Mouse (Mus musculus) hindbrain, postnatal 0 days (tissue): Measurements from ENCODE around the gene Tph1. TPM values are rescaled to one million over a fixed set of nuclear protein-coding genes. Genes with fewer than 3 reads are reported as not detected.

ENCODE experiments used
- ATAC-seq: fragments of 200-750 bp; cut with Nextera tagmentation; 2 replicates; pipeline ENCODE4 v1.8.0; 2017; ENCODE audit warnings: mild to moderate bottlenecking, moderate TSS enrichment, moderate library complexity
- DNase-seq: peaks from one replicate; pipeline ENCODE4 v3.0.0-alpha.2; 2015; ENCODE audit warnings: low spot score
- H3K27ac ChIP-seq: fragments of 300-500 bp; sonication (generic); 2 replicates; pipeline ENCODE4 v1.5.1; 2014; ENCODE audit warnings: mild to moderate bottlenecking
- H3K27me3 ChIP-seq: fragments of 300-500 bp; sonication (generic); 2 replicates; pipeline ENCODE4 v1.6.1; 2014; ENCODE audit warnings: low read length, mixed read lengths; ENCODE audit not compliant: insufficient read depth
- H3K36me3 ChIP-seq: fragments of 300-500 bp; sonication (generic); 2 replicates; pipeline ENCODE4 v1.6.1; 2014; ENCODE audit warnings: low read length, mixed read lengths; ENCODE audit not compliant: insufficient read depth
- H3K4me1 ChIP-seq: fragments of 300-500 bp; sonication (generic); 2 replicates; pipeline ENCODE4 v1.6.1; 2014; ENCODE audit warnings: antibody characterized with exemption, low read length, mixed read lengths; ENCODE audit not compliant: insufficient read depth
- H3K4me2 ChIP-seq: fragments of 300-500 bp; sonication (generic); 2 replicates; pipeline ENCODE4 v1.6.1; 2014; ENCODE audit warnings: low read depth, mild to moderate bottlenecking, low read length, moderate library complexity, mixed read lengths
- H3K4me3 ChIP-seq: fragments of 300-500 bp; sonication (generic); 2 replicates; pipeline ENCODE4 v1.5.1; 2014; ENCODE audit warnings: low read length
- H3K9ac ChIP-seq: fragments of 300-500 bp; sonication (generic); replicated peaks from 2 replicates; pipeline ENCODE4 v1.6.1; 2014; ENCODE audit warnings: mild to moderate bottlenecking, low read length, moderate library complexity, mixed read lengths
- H3K9me3 ChIP-seq: fragments of 300-500 bp; sonication (generic); 2 replicates; pipeline ENCODE4 v1.6.1; 2016; ENCODE audit warnings: low read length, mixed read lengths
- CTCF ChIP-seq: IDR thresholded peaks from 2 replicates; pipeline ENCODE4 v1.5.1; 2016; ENCODE audit warnings: antibody characterized with exemption, control low read depth, low read depth
- WGBS: fragments of 180-500 bp; shearing (Covaris S2); extraction: QIAGEN DNeasy Blood & Tissue Kit; methylation state at CpG from one replicate; pipeline ENCODE4 v1.1.7; 2014; 5-methylcytosine and 5-hydroxymethylcytosine counted together
- polyA plus RNA-seq: library from polyadenylated mRNA; unstranded; fragments of >200 nt; fragmentation: Nextera tagmentation; extraction: Ambion mirVana; gene quantifications from 2 replicates; pipeline ENCODE4 v1.2.1, GENCODE M21; 2015
- total RNA-seq: library from RNA; depleted of rRNA; stranded (reverse); fragments of >200 nt; gene quantifications from 2 replicates; pipeline ENCODE4 v1.2.3, GENCODE M21; 2014; rRNA removed

Tph1 gene
- total RNA-seq: 0.73 and 1.0 TPM in 2 replicates
- polyA plus RNA-seq: 0.73 and 0.98 TPM in 2 replicates

DNA sequence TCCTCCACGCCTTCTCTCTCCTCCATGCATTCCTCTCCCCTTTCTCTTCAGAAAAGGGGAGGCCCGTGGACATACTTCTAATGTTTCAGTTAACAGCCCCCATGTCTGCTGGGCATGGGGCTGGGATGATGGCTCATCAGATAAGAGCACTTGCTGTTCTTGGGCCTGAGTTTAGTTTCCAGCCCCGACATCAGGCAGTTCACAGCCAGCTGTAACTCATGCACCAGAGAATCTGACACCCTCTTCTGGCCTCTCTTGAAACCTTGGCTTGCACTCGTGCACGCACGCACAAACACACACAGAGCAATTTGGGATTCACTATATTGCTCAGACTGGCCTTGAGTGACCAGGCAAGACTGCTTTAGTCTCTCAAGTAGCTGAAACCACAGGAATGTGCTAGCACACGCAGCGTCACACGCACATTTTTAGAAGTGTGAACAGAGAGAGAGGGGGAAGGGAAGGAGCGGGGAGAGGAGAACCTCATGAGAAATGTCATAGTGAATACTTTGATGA lies at the start of gene Tph1:
Gene Tph1, minus strand, starts transcription at position 378 of the 513 bp plus-strand sequence.
- no peak for ATAC-seq
- WGBS: 62% methylated on average over 10 of the region's 10 CpGs

GRCm38 (mm10) chr7:46720460-46720859 lies 48.1 kb upstream of the Tph1 start:
- Histone ChIP-seq H3K9me3 (no peaks in the 10 kb centered on the region), H3K4me1 (peaks cover 8% of the 10 kb centered on the region; the same call in 1 of the 2 replicates), H3K27me3 (no peaks in the 10 kb centered on the region), H3K9ac (no peak overlapping the region), H3K4me2 (no peak overlapping the region), H3K27ac (no peak overlapping the region), H3K36me3 (no peaks in the 10 kb centered on the region), H3K4me3 (no peak overlapping the region)
- ATAC-seq (peak; percentile 39; the same call in 1 of the 2 replicates), DNase-seq (peak; percentile 50)
- 59% methylated on average over 9 of the region's 9 CpGs for WGBS
- no peak for TF ChIP-seq CTCF

More for the DNA sequence above, at the start of gene Tph1:
- Histone ChIP-seq H3K36me3 (no peaks in the 10 kb centered on the region), H3K27me3 (no peaks in the 10 kb centered on the region), H3K9me3 (no peaks in the 10 kb centered on the region), H3K4me2 (no peak within 1 kb of the TSS), H3K9ac (no peak within 1 kb of the TSS), H3K4me1 (peaks cover 2% of the 10 kb centered on the region; the same call in 1 of the 2 replicates), H3K27ac (no peak within 1 kb of the TSS), H3K4me3 (no peak within 1 kb of the TSS)
- no peak for TF ChIP-seq CTCF
- no peak for DNase-seq

DNA sequence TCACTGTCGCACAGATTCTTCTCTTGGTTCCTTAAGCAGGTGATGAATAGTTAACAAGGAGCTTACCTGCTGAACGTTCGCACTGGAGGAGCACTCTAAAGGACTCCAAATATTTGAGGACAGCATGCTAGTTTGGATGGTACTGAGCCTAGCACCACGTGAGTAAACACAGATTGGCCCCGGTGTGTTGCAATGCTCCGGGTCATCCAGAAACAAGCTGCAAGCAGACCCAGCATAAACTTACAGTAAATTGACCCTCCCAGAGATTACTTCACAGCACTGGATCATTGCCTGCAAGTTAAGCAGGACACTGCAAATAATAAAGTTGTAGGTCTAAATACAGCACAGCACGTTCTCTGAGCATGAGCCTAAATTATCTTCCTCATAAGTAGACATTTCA lies 47.2 kb upstream of the Tph1 start:
- Histone ChIP-seq H3K27me3 (no peaks in the 10 kb centered on the region), H3K4me1 (peaks cover 8% of the 10 kb centered on the region; the same call in 1 of the 2 replicates), H3K9ac (no peak overlapping the region), H3K9me3 (no peaks in the 10 kb centered on the region), H3K4me2 (no peak overlapping the region), H3K27ac (peak overlapping the region; percentile 66; the same call in 1 of the 2 replicates), H3K4me3 (no peak overlapping the region), H3K36me3 (no peaks in the 10 kb centered on the region)
- ATAC-seq (no peak), DNase-seq (no peak)
- 59% methylated on average over 7 of the region's 7 CpGs for WGBS
- TF ChIP-seq CTCF: no peak

DNA sequence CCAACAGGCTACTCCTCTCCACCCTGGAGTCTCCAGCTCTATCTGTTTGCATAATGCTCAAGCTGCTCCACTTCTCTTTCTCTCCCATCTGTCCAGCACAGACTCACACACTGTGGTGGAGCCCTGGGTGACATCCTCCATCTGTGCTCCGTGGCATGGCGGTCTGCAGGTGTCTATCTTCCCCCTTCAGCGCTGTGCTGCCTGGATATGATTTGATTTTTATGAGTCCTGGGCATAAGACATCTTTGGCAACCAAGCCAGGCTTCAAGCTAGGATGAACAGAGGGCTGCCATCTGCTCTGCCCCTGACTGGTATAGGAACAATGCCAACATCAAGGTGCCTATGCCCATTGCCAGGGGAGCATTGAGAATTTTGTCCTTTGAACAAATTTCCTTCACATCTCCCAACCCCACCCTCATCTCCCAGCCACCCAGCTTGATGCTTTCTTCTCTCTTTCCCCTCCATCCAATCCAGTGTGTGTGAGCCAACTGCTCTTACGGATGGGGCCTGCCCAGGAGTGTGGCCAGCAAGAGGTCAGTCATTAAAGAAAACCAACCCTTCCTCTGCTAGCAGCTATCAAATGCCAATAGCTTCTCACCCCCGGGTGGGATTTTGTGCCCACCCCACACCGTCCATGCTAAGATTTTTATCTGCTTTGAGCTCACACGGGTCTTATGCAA lies 46.4 kb upstream of the Tph1 start:
- H3K27ac ChIP-seq: peak overlapping the region; percentile 66
- H3K27me3 ChIP-seq: no peaks in the 10 kb centered on the region
- H3K4me3 ChIP-seq: no peak overlapping the region
- ATAC-seq: peak; percentile 93
- H3K36me3 ChIP-seq: no peaks in the 10 kb centered on the region
- 60% methylated on average over 7 of the region's 7 CpGs for WGBS
- no peak for TF ChIP-seq CTCF
- no peaks in the 10 kb centered on the region for H3K9me3 ChIP-seq
- H3K4me2 ChIP-seq: no peak overlapping the region
- peak; percentile 77 for DNase-seq
- H3K4me1 ChIP-seq: peaks cover 8% of the 10 kb centered on the region; the same call in 1 of the 2 replicates
- H3K9ac ChIP-seq: no peak overlapping the region

DNA sequence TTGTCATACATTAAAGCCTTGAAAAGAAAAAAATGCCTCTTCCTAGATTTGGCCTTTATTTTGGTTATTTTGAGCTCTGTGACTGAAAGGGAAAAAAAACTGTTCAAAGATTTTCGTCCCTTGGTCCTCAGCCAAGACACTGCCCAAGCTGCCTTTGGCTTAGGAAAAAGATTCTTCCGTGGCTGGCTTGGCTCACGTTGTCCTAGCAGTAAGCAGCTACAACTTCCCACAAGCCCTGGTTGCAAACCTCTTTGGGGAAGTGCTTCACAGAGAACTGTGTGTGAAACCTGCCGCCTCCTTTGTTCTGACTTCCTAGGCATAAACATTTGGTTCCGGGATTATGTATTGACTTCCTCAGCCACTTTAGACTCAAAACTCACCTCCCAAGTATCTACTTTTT lies 44.6 kb upstream of the Tph1 start:
- no peak overlapping the region for H3K4me3 ChIP-seq
- no peaks in the 10 kb centered on the region for H3K36me3 ChIP-seq
- TF ChIP-seq CTCF: no peak
- peaks cover 8% of the 10 kb centered on the region; the same call in 1 of the 2 replicates for H3K4me1 ChIP-seq
- ATAC-seq (no peak), DNase-seq (peak; percentile 40)
- no peak overlapping the region for H3K9ac ChIP-seq
- 55% methylated on average over 5 of the region's 5 CpGs for WGBS
- no peaks in the 10 kb centered on the region for H3K9me3 ChIP-seq
- no peaks in the 10 kb centered on the region for H3K27me3 ChIP-seq
- no peak overlapping the region for H3K27ac ChIP-seq
- H3K4me2 ChIP-seq: no peak overlapping the region

DNA sequence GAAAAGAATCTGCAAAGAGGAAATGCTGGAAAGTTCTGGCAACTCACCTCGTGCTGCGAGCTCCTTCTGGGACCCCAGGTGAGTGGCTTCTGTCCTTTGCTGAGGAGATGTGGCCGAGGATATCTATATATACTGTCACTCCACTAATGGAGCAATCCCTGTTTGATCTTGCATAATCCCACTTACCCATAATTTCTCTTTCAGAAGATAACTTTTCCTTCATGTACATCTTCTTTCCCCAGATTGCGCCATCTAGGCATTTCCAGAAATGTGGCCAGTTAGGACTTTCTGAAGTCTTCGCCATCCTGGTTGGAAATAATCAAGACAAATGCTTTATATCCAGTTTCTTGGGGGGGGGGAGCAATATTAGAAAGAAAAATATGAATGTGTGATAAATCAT lies 43.3 kb upstream of the Tph1 start, which contains the start of gene Saa3:
Gene Saa3, minus strand, starts transcription at position 101 of the 400 bp plus-strand sequence.
- Histone ChIP-seq H3K27ac (no peak within 1 kb of the TSS), H3K36me3 (no peaks in the 10 kb centered on the region), H3K4me3 (no peak within 1 kb of the TSS), H3K9ac (no peak within 1 kb of the TSS), H3K4me2 (no peak within 1 kb of the TSS), H3K9me3 (no peaks in the 10 kb centered on the region), H3K4me1 (peaks cover 8% of the 10 kb centered on the region; the same call in 1 of the 2 replicates), H3K27me3 (no peaks in the 10 kb centered on the region)
- ATAC-seq (no peak), DNase-seq (no peak)
- TF ChIP-seq CTCF: no peak
- WGBS: 89% methylated on average over 5 of the region's 5 CpGs

DNA sequence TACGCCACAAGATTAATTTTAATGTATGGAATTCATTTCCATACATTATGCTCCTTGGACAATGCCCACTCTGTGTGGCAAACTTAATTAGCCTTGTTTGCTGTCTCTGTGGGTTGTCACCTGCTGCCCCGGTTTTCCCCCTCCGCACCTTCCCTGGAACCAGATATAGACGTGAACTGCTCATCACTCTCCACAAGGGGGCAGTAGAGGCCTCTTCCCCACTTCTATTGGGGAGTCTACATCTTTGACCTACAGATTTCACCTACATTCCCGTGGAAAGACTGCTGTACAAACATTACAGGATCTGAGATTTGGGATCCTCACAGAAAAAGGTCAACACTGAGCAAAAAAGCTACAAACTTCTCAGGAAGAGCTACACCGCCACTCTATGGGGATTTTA lies 42.2 kb upstream of the Tph1 start:
- DNase-seq: peak; percentile 70
- H3K4me2 ChIP-seq: no peak overlapping the region
- no peak overlapping the region for H3K4me3 ChIP-seq
- H3K9me3 ChIP-seq: no peaks in the 10 kb centered on the region
- 31% methylated on average over 6 of the region's 6 CpGs for WGBS
- no peak overlapping the region for H3K9ac ChIP-seq
- no peak for ATAC-seq
- H3K27me3 ChIP-seq: no peaks in the 10 kb centered on the region
- H3K36me3 ChIP-seq: no peaks in the 10 kb centered on the region
- TF ChIP-seq CTCF: peak; percentile 87
- peaks cover 7% of the 10 kb centered on the region for H3K4me1 ChIP-seq
- H3K27ac ChIP-seq: no peak overlapping the region
